Mouse (Mus musculus): ENCODE measurements around the gene Myl9. TPM values are rescaled to one million over a fixed set of nuclear protein-coding genes. Genes with fewer than 3 reads are reported as not detected.

The Myl9 gene
- 1.2 and 2.8 TPM in 2 replicates for total RNA-seq (2012; rRNA removed)
- 1 to 10 TPM in 1 of 2 experiments, not detected in 1; 1.3 TPM for polyA plus RNA-seq (2012; ENCODE audit: insufficient read depth in 1 of 2, insufficient read length in 2 of 2, low read depth in 1 of 2, low replicate concordance in 2 of 2, missing spikeins in 1 of 2)

GRCm38 (mm10) chr2:156774738-156775454 is at the start of gene Myl9:
Gene Myl9 (plus strand): TSS chr2:156775420.
- H3K4me3 ChIP-seq (ENCODE audit: control insufficient read depth in 1 of 2, insufficient read depth in 1 of 2, low read depth in 2 of 2, low read length in 2 of 2) = no peak within 1 kb of the TSS
- H3K36me3 ChIP-seq (ENCODE audit: control insufficient read depth in 1 of 2, insufficient read depth in 2 of 2, low read length in 2 of 2) = peaks cover 0 to 4% of the 10 kb centered on the region in 2 experiments; a peak in 2 of 4 replicates
- H3K27me3 ChIP-seq (ENCODE audit: control insufficient read depth in 1 of 2, insufficient read depth in 2 of 2, low read length in 2 of 2) = no peaks in the 10 kb centered on the region
- H3K9me3 ChIP-seq (replicated peaks; ENCODE audit: insufficient read depth, low read length) = no peaks in the 10 kb centered on the region
- H3K79me2 ChIP-seq (ENCODE audit: control insufficient read depth, insufficient read depth, low read length, poor library complexity) = no peaks in the 10 kb centered on the region
- H3K9ac ChIP-seq (ENCODE audit: control insufficient read depth, low read depth, low read length, poor library complexity, severe bottlenecking) = no peak within 1 kb of the TSS
- TF ChIP-seq NELFE (IDR thresholded peaks at IDR 0.05; ENCODE audit: low read depth, low read length) = no peak
- TF ChIP-seq ZMIZ1 (IDR thresholded peaks at IDR 0.05; ENCODE audit: low read depth, low read length) = no peak
- TF ChIP-seq SIN3A (IDR thresholded peaks at IDR 0.05; ENCODE audit: low read length) = no peak
- no peak for TF ChIP-seq ETS1 (IDR thresholded peaks at IDR 0.05; ENCODE audit: low read depth, low read length)
- TF ChIP-seq BHLHE40 (IDR thresholded peaks at IDR 0.05; ENCODE audit: borderline replicate concordance, low read depth, low read length) = no peak
- TF ChIP-seq POLR2AphosphoS5 (IDR thresholded peaks at IDR 0.05; ENCODE audit: borderline replicate concordance, low read depth, low read length) = no peak
- TF ChIP-seq TCF12 (IDR thresholded peaks at IDR 0.05; ENCODE audit: low read depth, low read length) = no peak
- TF ChIP-seq MAX (IDR thresholded peaks at IDR 0.05; ENCODE audit: low read length) = no peak
- TF ChIP-seq POLR2AphosphoS2 (IDR thresholded peaks at IDR 0.05; ENCODE audit: low read length) = no peak
- TF ChIP-seq ZNF384 (IDR thresholded peaks at IDR 0.05; ENCODE audit: low read depth, low read length) = no peak
- no peak for TF ChIP-seq MAZ (IDR thresholded peaks at IDR 0.05; ENCODE audit: low read depth, low read length)
- TF ChIP-seq MXI1 (IDR thresholded peaks at IDR 0.05; ENCODE audit: low read depth, low read length) = no peak
- TF ChIP-seq KAT2A (conservative IDR thresholded peaks at IDR 0.05; ENCODE audit: low read depth, low read length) = no peak
- TF ChIP-seq E2F4 (IDR thresholded peaks at IDR 0.05; ENCODE audit: borderline replicate concordance, low read depth, low read length) = no peak
- TF ChIP-seq MAFK (IDR thresholded peaks at IDR 0.05; ENCODE audit: borderline replicate concordance, low read depth, low read length) = no peak
- peaks cover 0 to 14% of the 10 kb centered on the region in 2 experiments; a peak in 3 of 4 replicates for H3K4me1 ChIP-seq (ENCODE audit: control insufficient read depth in 1 of 2, insufficient read depth in 2 of 2, low read length in 2 of 2)
- no peak for DNase-seq (ENCODE audit: low read depth, low spot score)
- H3K27ac ChIP-seq (ENCODE audit: control insufficient read depth, low read depth, low read length) = no peak within 1 kb of the TSS

- peaks cover 5% of the 10 kb centered on the region for H3K79me2 ChIP-seq (ENCODE audit: control insufficient read depth, insufficient read depth, low read length, poor library complexity)
- no peak overlapping the region for H3K4me3 ChIP-seq (ENCODE audit: control insufficient read depth in 1 of 2, insufficient read depth in 1 of 2, low read depth in 2 of 2, low read length in 2 of 2)
- H3K9ac ChIP-seq (ENCODE audit: control insufficient read depth, low read depth, low read length, poor library complexity, severe bottlenecking) = no peak overlapping the region
- H3K27me3 ChIP-seq (ENCODE audit: control insufficient read depth in 1 of 2, insufficient read depth in 2 of 2, low read length in 2 of 2) = no peaks in the 10 kb centered on the region
- no peak for TF ChIP-seq TBP (IDR thresholded peaks at IDR 0.05; ENCODE audit: low read depth, low read length)
- no peak for TF ChIP-seq EP300 (IDR thresholded peaks at IDR 0.05; ENCODE audit: low read depth in 1 of 2, low read length in 2 of 2)
- TF ChIP-seq POLR2AphosphoS5 (IDR thresholded peaks at IDR 0.05; ENCODE audit: borderline replicate concordance, low read depth, low read length) = no peak
- TF ChIP-seq BHLHE40 (IDR thresholded peaks at IDR 0.05; ENCODE audit: borderline replicate concordance, low read depth, low read length) = no peak
- no peak for TF ChIP-seq HCFC1 (IDR thresholded peaks at IDR 0.05; ENCODE audit: low read depth, low read length)
- no peak for TF ChIP-seq ZC3H11A (IDR thresholded peaks at IDR 0.05; ENCODE audit: low read depth, low read length)
- no peak for TF ChIP-seq NRF1 (IDR thresholded peaks at IDR 0.05; ENCODE audit: insufficient read depth, low read depth, low read length, poor library complexity, severe bottlenecking)
- TF ChIP-seq CTCF (IDR thresholded peaks at IDR 0.05 in 2 of 3, conservative IDR thresholded peaks at IDR 0.05 in 1 of 3; ENCODE audit: control insufficient read depth in 1 of 3, insufficient read depth in 1 of 3, low read depth in 2 of 3, low read length in 3 of 3, poor library complexity in 1 of 3, severe bottlenecking in 1 of 3) = no peak
- no peak for TF ChIP-seq MAFK (IDR thresholded peaks at IDR 0.05; ENCODE audit: borderline replicate concordance, low read depth, low read length)
- TF ChIP-seq ZKSCAN1 (IDR thresholded peaks at IDR 0.05; ENCODE audit: low read depth, low read length) = no peak
- no peak for TF ChIP-seq MAZ (IDR thresholded peaks at IDR 0.05; ENCODE audit: low read depth, low read length)
- no peak for TF ChIP-seq RCOR1 (IDR thresholded peaks at IDR 0.05; ENCODE audit: low read depth, low read length)
- no peak for TF ChIP-seq TCF12 (IDR thresholded peaks at IDR 0.05; ENCODE audit: low read depth, low read length)
- TF ChIP-seq RAD21 (IDR thresholded peaks at IDR 0.05; ENCODE audit: low read depth, low read length) = no peak
- H3K36me3 ChIP-seq (ENCODE audit: control insufficient read depth in 1 of 2, insufficient read depth in 2 of 2, low read length in 2 of 2) = peaks cover 0 to 3% of the 10 kb centered on the region in 2 experiments; a peak in 2 of 4 replicates
- no peaks in the 10 kb centered on the region for H3K9me3 ChIP-seq (replicated peaks; ENCODE audit: insufficient read depth, low read length)
- DNase-seq (ENCODE audit: low read depth, low spot score) = no peak
- peaks cover 6 to 10% of the 10 kb centered on the region in 2 experiments for H3K4me1 ChIP-seq (ENCODE audit: control insufficient read depth in 1 of 2, insufficient read depth in 2 of 2, low read length in 2 of 2)
- H3K27ac ChIP-seq (ENCODE audit: control insufficient read depth, low read depth, low read length) = no peak overlapping the region
Observed at GRCm38 (mm10) chr2:156726344-156726743, 48.9 kb upstream of the Myl9 start.
